Mouse (Mus musculus): ENCODE data around the gene Smc5. TPM values are rescaled to one million over a fixed set of nuclear protein-coding genes. Genes with fewer than 3 reads are reported as not detected.

Gene Smc5
- polyA plus RNA-seq, 1 experiment from 2014 or later: 41.9 TPM

- ATAC-seq (ENCODE audit: low FRiP score, low TSS enrichment): no peak
- Histone ChIP-seq H3K27me3 (ENCODE audit: control insufficient read depth, insufficient read depth, low read length) (no peaks in the 10 kb centered on the region), H3K4me2 (replicated peaks; ENCODE audit: low read depth, low read length) (no peak overlapping the region), H3K27ac (ENCODE audit: low read depth, low read length) (no peak overlapping the region), H3K4me1 (ENCODE audit: control insufficient read depth, insufficient read depth, low read length) (no peaks in the 10 kb centered on the region), H3K9me3 (ENCODE audit: control insufficient read depth, low read length) (no peaks in the 10 kb centered on the region), H3K9ac (ENCODE audit: low read depth, low read length) (no peak overlapping the region), H3K36me3 (ENCODE audit: control insufficient read depth, insufficient read depth, low read length) (no peaks in the 10 kb centered on the region), H3K4me3 (ENCODE audit: low read length) (no peak overlapping the region)
Measured at GRCm38 (mm10) chr19:23297191-23297590, 23.5 kb upstream of the Smc5 start.

GRCm38 (mm10) chr19:23289251-23289650 is 15.6 kb upstream of the Smc5 start:
- Histone ChIP-seq H3K4me2 (replicated peaks; ENCODE audit: low read depth, low read length) (no peak overlapping the region), H3K27ac (ENCODE audit: low read depth, low read length) (no peak overlapping the region), H3K9me3 (ENCODE audit: control insufficient read depth, low read length) (peaks cover 3% of the 10 kb centered on the region; the same call in 1 of the 2 replicates), H3K36me3 (ENCODE audit: control insufficient read depth, insufficient read depth, low read length) (no peaks in the 10 kb centered on the region), H3K27me3 (ENCODE audit: control insufficient read depth, insufficient read depth, low read length) (no peaks in the 10 kb centered on the region), H3K4me3 (ENCODE audit: low read length) (no peak overlapping the region), H3K4me1 (ENCODE audit: control insufficient read depth, insufficient read depth, low read length) (no peaks in the 10 kb centered on the region), H3K9ac (ENCODE audit: low read depth, low read length) (no peak overlapping the region)
- ATAC-seq (ENCODE audit: low FRiP score, low TSS enrichment): no peak
- 75% methylated on average over 1 of the region's 1 CpGs for WGBS

GRCm38 (mm10) chr19:23281911-23282660 is 8.4 kb upstream of the Smc5 start:
- ATAC-seq (ENCODE audit: low FRiP score, low TSS enrichment): no peak
- 60% methylated on average over 8 of the region's 8 CpGs for WGBS
- Histone ChIP-seq H3K4me2 (replicated peaks; ENCODE audit: low read depth, low read length) (no peak overlapping the region), H3K36me3 (ENCODE audit: control insufficient read depth, insufficient read depth, low read length) (no peaks in the 10 kb centered on the region), H3K4me3 (ENCODE audit: low read length) (no peak overlapping the region), H3K9ac (ENCODE audit: low read depth, low read length) (no peak overlapping the region), H3K4me1 (ENCODE audit: control insufficient read depth, insufficient read depth, low read length) (no peaks in the 10 kb centered on the region), H3K9me3 (ENCODE audit: control insufficient read depth, low read length) (no peaks in the 10 kb centered on the region), H3K27me3 (ENCODE audit: control insufficient read depth, insufficient read depth, low read length) (no peaks in the 10 kb centered on the region), H3K27ac (ENCODE audit: low read depth, low read length) (no peak overlapping the region)

GRCm38 (mm10) chr19:23274054-23274724 is 492 bp upstream of the Smc5 start:
- H3K4me3 ChIP-seq (ENCODE audit: low read length): peak overlapping the region; percentile 62
- H3K4me2 ChIP-seq (replicated peaks; ENCODE audit: low read depth, low read length): peak overlapping the region; percentile 52
- peaks cover 2% of the 10 kb centered on the region; the same call in 1 of the 2 replicates for H3K36me3 ChIP-seq (ENCODE audit: control insufficient read depth, insufficient read depth, low read length)
- no peaks in the 10 kb centered on the region for H3K27me3 ChIP-seq (ENCODE audit: control insufficient read depth, insufficient read depth, low read length)
- peak overlapping the region; percentile 11; the same call in 1 of the 2 replicates for H3K27ac ChIP-seq (ENCODE audit: low read depth, low read length)
- peak overlapping the region; percentile 75; the same call in 1 of the 2 replicates for H3K9ac ChIP-seq (ENCODE audit: low read depth, low read length)
- peak; percentile 37 for ATAC-seq (ENCODE audit: low FRiP score, low TSS enrichment)
- no peaks in the 10 kb centered on the region for H3K9me3 ChIP-seq (ENCODE audit: control insufficient read depth, low read length)
- 0 out of 2 replicates have a peak, but pooled peaks cover 7% of the 10 kb centered on the region for H3K4me1 ChIP-seq (ENCODE audit: control insufficient read depth, insufficient read depth, low read length)
- WGBS: 48% methylated on average over 4 of the region's 4 CpGs

GRCm38 (mm10) chr19:23256771-23257170 is 16.9 kb downstream of the Smc5 start:
- Histone ChIP-seq H3K9ac (ENCODE audit: low read depth, low read length) (no peak overlapping the region), H3K4me1 (ENCODE audit: control insufficient read depth, insufficient read depth, low read length) (no peaks in the 10 kb centered on the region), H3K9me3 (ENCODE audit: control insufficient read depth, low read length) (no peaks in the 10 kb centered on the region), H3K27me3 (ENCODE audit: control insufficient read depth, insufficient read depth, low read length) (no peaks in the 10 kb centered on the region), H3K4me2 (replicated peaks; ENCODE audit: low read depth, low read length) (no peak overlapping the region), H3K36me3 (ENCODE audit: control insufficient read depth, insufficient read depth, low read length) (peaks cover 58% of the 10 kb centered on the region), H3K4me3 (ENCODE audit: low read length) (no peak overlapping the region), H3K27ac (ENCODE audit: low read depth, low read length) (no peak overlapping the region)
- 89% methylated on average over 9 of the region's 9 CpGs for WGBS
- ATAC-seq (ENCODE audit: low FRiP score, low TSS enrichment): no peak

- Histone ChIP-seq H3K9me3 (ENCODE audit: control insufficient read depth, low read length) (no peaks in the 10 kb centered on the region), H3K4me1 (ENCODE audit: control insufficient read depth, insufficient read depth, low read length) (no peaks in the 10 kb centered on the region), H3K4me2 (replicated peaks; ENCODE audit: low read depth, low read length) (no peak overlapping the region), H3K9ac (ENCODE audit: low read depth, low read length) (no peak overlapping the region), H3K36me3 (ENCODE audit: control insufficient read depth, insufficient read depth, low read length) (peaks cover 34% of the 10 kb centered on the region), H3K27ac (ENCODE audit: low read depth, low read length) (no peak overlapping the region), H3K27me3 (ENCODE audit: control insufficient read depth, insufficient read depth, low read length) (no peaks in the 10 kb centered on the region), H3K4me3 (ENCODE audit: low read length) (no peak overlapping the region)
- 92% methylated on average over 2 of the region's 2 CpGs for whole genome bisulfite sequencing
- ATAC-seq (ENCODE audit: low FRiP score, low TSS enrichment): no peak
Measured at GRCm38 (mm10) chr19:23246473-23246872, 27.2 kb downstream of the Smc5 start.

GRCm38 (mm10) chr19:23225065-23225464 is 48.6 kb downstream of the Smc5 start:
- H3K27ac ChIP-seq (ENCODE audit: low read depth, low read length): no peak overlapping the region
- no peaks in the 10 kb centered on the region for H3K27me3 ChIP-seq (ENCODE audit: control insufficient read depth, insufficient read depth, low read length)
- ATAC-seq (ENCODE audit: low FRiP score, low TSS enrichment): no peak
- H3K4me1 ChIP-seq (ENCODE audit: control insufficient read depth, insufficient read depth, low read length): no peaks in the 10 kb centered on the region
- H3K9ac ChIP-seq (ENCODE audit: low read depth, low read length): no peak overlapping the region
- peaks cover 36% of the 10 kb centered on the region for H3K36me3 ChIP-seq (ENCODE audit: control insufficient read depth, insufficient read depth, low read length)
- 67% methylated on average over 4 of the region's 4 CpGs for WGBS
- no peak overlapping the region for H3K4me3 ChIP-seq (ENCODE audit: low read length)
- no peaks in the 10 kb centered on the region for H3K9me3 ChIP-seq (ENCODE audit: control insufficient read depth, low read length)
- no peak overlapping the region for H3K4me2 ChIP-seq (replicated peaks; ENCODE audit: low read depth, low read length)

- no peak overlapping the region for H3K4me2 ChIP-seq (replicated peaks; ENCODE audit: low read depth, low read length)
- no peak overlapping the region for H3K4me3 ChIP-seq (ENCODE audit: low read length)
- H3K9ac ChIP-seq (ENCODE audit: low read depth, low read length): no peak overlapping the region
- ATAC-seq (ENCODE audit: low FRiP score, low TSS enrichment): no peak
- no peaks in the 10 kb centered on the region for H3K9me3 ChIP-seq (ENCODE audit: control insufficient read depth, low read length)
- no peak overlapping the region for H3K27ac ChIP-seq (ENCODE audit: low read depth, low read length)
- 91% methylated on average over 8 of the region's 8 CpGs for WGBS
- H3K4me1 ChIP-seq (ENCODE audit: control insufficient read depth, insufficient read depth, low read length): no peaks in the 10 kb centered on the region
- peaks cover 67% of the 10 kb centered on the region for H3K36me3 ChIP-seq (ENCODE audit: control insufficient read depth, insufficient read depth, low read length)
- no peaks in the 10 kb centered on the region for H3K27me3 ChIP-seq (ENCODE audit: control insufficient read depth, insufficient read depth, low read length)
Measured at GRCm38 (mm10) chr19:23214326-23214725, 59.4 kb downstream of the Smc5 start.

- H3K4me3 ChIP-seq (ENCODE audit: low read length): no peak overlapping the region
- H3K4me2 ChIP-seq (replicated peaks; ENCODE audit: low read depth, low read length): no peak overlapping the region
- 89% methylated on average over 6 of the region's 6 CpGs for WGBS
Measured at GRCm38 (mm10) chr19:23211325-23211724, 62.4 kb downstream of the Smc5 start.

More at GRCm38 (mm10) chr19:23211325-23211724, 62.4 kb downstream of the Smc5 start:
- no peak overlapping the region for H3K27ac ChIP-seq (ENCODE audit: low read depth, low read length)
- H3K9ac ChIP-seq (ENCODE audit: low read depth, low read length): no peak overlapping the region
- H3K27me3 ChIP-seq (ENCODE audit: control insufficient read depth, insufficient read depth, low read length): no peaks in the 10 kb centered on the region
- peaks cover 63% of the 10 kb centered on the region for H3K36me3 ChIP-seq (ENCODE audit: control insufficient read depth, insufficient read depth, low read length)
- H3K4me1 ChIP-seq (ENCODE audit: control insufficient read depth, insufficient read depth, low read length): no peaks in the 10 kb centered on the region
- ATAC-seq (ENCODE audit: low FRiP score, low TSS enrichment): no peak
- H3K9me3 ChIP-seq (ENCODE audit: control insufficient read depth, low read length): no peaks in the 10 kb centered on the region
